In genomic region chr5:32857781-32858220, GRCm38 (mm10) we compare ENCODE assay signal across 8 mouse cellular contexts. TPM values are rescaled to one million over a fixed set of nuclear protein-coding genes. Genes with fewer than 3 reads are reported as not detected.
A peak's percentile ranks its signal among the peaks of the same experiment; 100 is the strongest.
DNase-seq lines count a peak whose midpoint lies in the region; ATAC-seq and TF ChIP-seq lines count a peak whose summit lies in the region.

No protein-coding gene starts in this region.

- peak overlapping the region; percentile 59 for H3K4me2 ChIP-seq in limb, embryonic 12.5 days
- peak overlapping the region; percentile 66 for H3K4me2 ChIP-seq in midbrain, embryonic 14.5 days (ENCODE audit: low read length)

- 0 out of 2 replicates have a peak, but pooled peaks cover 5% of the 10 kb centered on the region for H3K4me1 ChIP-seq in limb, embryonic 12.5 days (replicated peaks)
- peaks cover 6% of the 10 kb centered on the region for H3K4me1 ChIP-seq in midbrain, embryonic 14.5 days (ENCODE audit: control insufficient read depth, insufficient read depth, low read length)
- peaks cover 5% of the 10 kb centered on the region; the same call in 1 of the 2 replicates for H3K4me1 ChIP-seq in testis, adult 2 months (ENCODE audit: control insufficient read depth, insufficient read depth, low read length)

- no peaks in the 10 kb centered on the region for H3K9me3 ChIP-seq in limb, embryonic 12.5 days
- no peaks in the 10 kb centered on the region for H3K9me3 ChIP-seq in midbrain, embryonic 14.5 days (ENCODE audit: control insufficient read depth, low read length)

- 4% methylated on average over 6 of the region's 6 CpGs for WGBS in limb, embryonic 12.5 days
- 3% methylated on average over 6 of the region's 6 CpGs for WGBS in midbrain, embryonic 14.5 days

- ATAC-seq in limb, embryonic 12.5 days (ENCODE audit: insufficient number of reproducible peaks, insufficient read depth, low FRiP score, low TSS enrichment, low read depth), result no peak
- ATAC-seq in midbrain, embryonic 14.5 days (ENCODE audit: low FRiP score, low TSS enrichment), result no peak

- H3K36me3 ChIP-seq in limb, embryonic 12.5 days, result no peaks in the 10 kb centered on the region
- no peaks in the 10 kb centered on the region for H3K36me3 ChIP-seq in midbrain, embryonic 14.5 days (ENCODE audit: control insufficient read depth, insufficient read depth, low read length)
- no peaks in the 10 kb centered on the region for H3K36me3 ChIP-seq in testis, adult 2 months (ENCODE audit: control insufficient read depth, insufficient read depth, low read length)

- no peak for TF ChIP-seq CTCF in testis, adult 2 months (IDR thresholded peaks at IDR 0.05; ENCODE audit: control insufficient read depth, insufficient read depth, insufficient replicate concordance, low read depth, low read length)

- peak overlapping the region; percentile 67 for H3K27ac ChIP-seq in limb, embryonic 12.5 days
- H3K27ac ChIP-seq in midbrain, embryonic 14.5 days (replicated peaks; ENCODE audit: low read depth, low read length), result peak overlapping the region; percentile 60
- H3K27ac ChIP-seq in testis, adult 2 months (ENCODE audit: control insufficient read depth, insufficient read depth, low read depth, low read length), result peak overlapping the region; percentile 37

- H3K4me3 ChIP-seq in limb, embryonic 12.5 days (replicated peaks), result peak overlapping the region; percentile 43
- H3K4me3 ChIP-seq in midbrain, embryonic 14.5 days (replicated peaks; ENCODE audit: low read depth, low read length), result peak overlapping the region; percentile 46
- H3K4me3 ChIP-seq in testis, adult 2 months (ENCODE audit: control insufficient read depth, low read depth, low read length), result peak overlapping the region; percentile 60

- H3K9ac ChIP-seq in limb, embryonic 12.5 days (replicated peaks), result peak overlapping the region; percentile 37
- H3K9ac ChIP-seq in midbrain, embryonic 14.5 days (replicated peaks; ENCODE audit: low read length), result peak overlapping the region; percentile 57

- peak; percentile 12 to 15 for DNase-seq in urinary bladder, adult 18-20 months (ENCODE audit: low spot score in 2 of 2)
- DNase-seq in urinary bladder, adult 2 months (ENCODE audit: low spot score), result no peak
- DNase-seq in embryo, embryonic 9.5 days (ENCODE audit: extremely low spot score), result peak; percentile 58
- peak; percentile 40 for DNase-seq in heart, adult 8-10 months (ENCODE audit: low spot score)
- DNase-seq in kidney, adult 9 months, result peak; percentile 68
- peak; percentile 82 for DNase-seq in midbrain, embryonic 14.5 days

- H3K27me3 ChIP-seq in limb, embryonic 12.5 days, result no peaks in the 10 kb centered on the region
- no peaks in the 10 kb centered on the region for H3K27me3 ChIP-seq in midbrain, embryonic 14.5 days (ENCODE audit: control insufficient read depth, insufficient read depth, low read length)
- no peaks in the 10 kb centered on the region for H3K27me3 ChIP-seq in testis, adult 2 months (ENCODE audit: control insufficient read depth, insufficient read depth, low read length)

- TF ChIP-seq POLR2A in testis, adult 2 months (IDR thresholded peaks at IDR 0.05; ENCODE audit: control insufficient read depth, low read depth, low read length), result peak; percentile 30; the same call in 1 of the 2 replicates

RNA-seq across cellular contexts. Expression of gene Prr14l, which starts 3.7 kb away (rescaled TPM):
- 8.5 and 10.7 TPM in 2 replicates for polyA plus RNA-seq in urinary bladder, adult 2 months (2012; rRNA removed)
- total RNA-seq in heart, adult 8-10 months (2022), result 1 to 10 TPM; 5.0 to 5.8 (median 5.6) TPM
- 15.3 and 15.8 TPM in 2 replicates for polyA plus RNA-seq in limb, embryonic 12.5 days (2016; fragmentation: Nextera tagmentation; extraction: Ambion mirVana)
- polyA plus RNA-seq in midbrain, embryonic 14.5 days (2014; fragmentation: Nextera tagmentation; extraction: Ambion mirVana), result 13.5 and 15.8 TPM in 2 replicates
- 5.9 and 7.6 TPM in 2 replicates for polyA plus RNA-seq in testis, adult 2 months (2012; rRNA removed)

RNA-seq across cellular contexts. Expression of gene Depdc5, which starts 5.7 kb away (rescaled TPM):
- polyA plus RNA-seq in urinary bladder, adult 2 months (2012; rRNA removed), result 14.0 and 15.4 TPM in 2 replicates
- total RNA-seq in heart, adult 8-10 months (2022), result 10 to 100 TPM; 21.8 to 29.3 (median 25.6) TPM
- polyA plus RNA-seq in limb, embryonic 12.5 days (2016; fragmentation: Nextera tagmentation; extraction: Ambion mirVana), result 34.4 and 36.3 TPM in 2 replicates
- polyA plus RNA-seq in midbrain, embryonic 14.5 days (2014; fragmentation: Nextera tagmentation; extraction: Ambion mirVana), result 21.5 and 30.9 TPM in 2 replicates
- polyA plus RNA-seq in testis, adult 2 months (2012; rRNA removed), result 16.1 and 17.0 TPM in 2 replicates

RNA-seq across cellular contexts. Expression of gene Gm20671, which starts 30.9 kb away (rescaled TPM):
- polyA plus RNA-seq in urinary bladder, adult 2 months (2012; rRNA removed), result not detected in 2 replicates
- total RNA-seq in heart, adult 8-10 months (2022), result under 1 TPM in 2 of 4 experiments, not detected in 2; 0.35 to 0.37 TPM
- polyA plus RNA-seq in limb, embryonic 12.5 days (2016; fragmentation: Nextera tagmentation; extraction: Ambion mirVana), result not detected in 2 replicates
- not detected in 2 replicates for polyA plus RNA-seq in midbrain, embryonic 14.5 days (2014; fragmentation: Nextera tagmentation; extraction: Ambion mirVana)
- 1.0 and 2.2 TPM in 2 replicates for polyA plus RNA-seq in testis, adult 2 months (2012; rRNA removed)
